Mouse (Mus musculus) MN1 (cell line): ENCODE results near the gene Neurod2.

ENCODE experiments used
- DNase-seq: peaks from one replicate; pipeline ENCODE4 v3.0.0-alpha.2; 2016; ENCODE audit warnings: low spot score

The Neurod2 gene

GRCm38 (mm10) chr11:98354445-98354844, 25.0 kb upstream of the Neurod2 start:
- DNase-seq: no peak

- DNase-seq: no peak
Observed at GRCm38 (mm10) chr11:98353651-98354211, 24.3 kb upstream of the Neurod2 start.

- DNase-seq: no peak
Observed at GRCm38 (mm10) chr11:98352272-98352990, 23.0 kb upstream of the Neurod2 start.

GRCm38 (mm10) chr11:98349308-98349707, 19.9 kb upstream of the Neurod2 start:
- no peak for DNase-seq

GRCm38 (mm10) chr11:98348083-98348961, 18.9 kb upstream of the Neurod2 start, which contains the start of gene Ppp1r1b:
TSS of gene Ppp1r1b (plus strand) at chr11:98348404.
- DNase-seq: no peak

- DNase-seq: no peak
Observed at GRCm38 (mm10) chr11:98347385-98348082, 18.1 kb upstream of the Neurod2 start.

GRCm38 (mm10) chr11:98346168-98346567, 16.7 kb upstream of the Neurod2 start:
- no peak for DNase-seq

- DNase-seq: peak; percentile 73
Observed at GRCm38 (mm10) chr11:98345253-98345652, 15.8 kb upstream of the Neurod2 start.

GRCm38 (mm10) chr11:98342000-98342945, 12.8 kb upstream of the Neurod2 start:
- DNase-seq: peak; percentile 90

- DNase-seq: no peak
Observed at GRCm38 (mm10) chr11:98341174-98341573, 11.7 kb upstream of the Neurod2 start.

GRCm38 (mm10) chr11:98340597-98340996, 11.1 kb upstream of the Neurod2 start:
- DNase-seq: no peak

GRCm38 (mm10) chr11:98339679-98340287, 10.3 kb upstream of the Neurod2 start:
- no peak for DNase-seq

- peak; percentile 30 for DNase-seq
Observed at GRCm38 (mm10) chr11:98339071-98339501, 9.6 kb upstream of the Neurod2 start.

GRCm38 (mm10) chr11:98338507-98338961, 9.1 kb upstream of the Neurod2 start:
- peak; percentile 49 for DNase-seq

GRCm38 (mm10) chr11:98336245-98337107, 7.0 kb upstream of the Neurod2 start:
- no peak for DNase-seq

GRCm38 (mm10) chr11:98335250-98335649, 5.8 kb upstream of the Neurod2 start:
- DNase-seq: no peak

GRCm38 (mm10) chr11:98333981-98334741, 4.7 kb upstream of the Neurod2 start:
- DNase-seq: no peak

- no peak for DNase-seq
Observed at GRCm38 (mm10) chr11:98333263-98333696, 3.8 kb upstream of the Neurod2 start.

- no peak for DNase-seq
Observed at GRCm38 (mm10) chr11:98332841-98333240, 3.4 kb upstream of the Neurod2 start.
